Mouse (Mus musculus): ENCODE results near the gene Mrps15. TPM values are rescaled to one million over a fixed set of nuclear protein-coding genes. Genes with fewer than 3 reads are reported as not detected.

Gene Mrps15
- total and polyA plus RNA-seq, 3 experiments, result 91.5 to 157 TPM; not detected in 1

DNA sequence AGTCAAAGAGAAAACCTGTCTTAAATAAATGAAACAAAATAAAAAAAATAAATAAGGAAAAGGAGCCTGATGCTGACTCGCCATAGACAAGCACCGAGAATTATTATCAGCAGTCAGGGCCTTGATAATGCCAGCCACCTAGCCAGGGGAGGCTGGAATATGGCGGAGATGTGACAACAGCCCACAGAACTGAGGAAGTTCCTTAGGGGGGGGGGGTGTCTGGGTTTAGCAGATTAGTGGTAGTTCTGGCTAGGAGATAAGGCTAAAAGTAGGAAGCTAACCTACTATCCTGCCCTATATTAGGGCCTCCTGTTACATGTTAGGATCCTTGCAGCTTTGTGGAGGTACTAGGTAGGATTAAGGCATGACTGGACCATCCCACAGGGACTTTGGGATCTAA lies 18.7 kb upstream of the Mrps15 start (continued):
- TF ChIP-seq SMC3 (IDR thresholded peaks at IDR 0.05; ENCODE audit: low read depth, low read length), result no peak
- TF ChIP-seq KAT2A (conservative IDR thresholded peaks at IDR 0.05; ENCODE audit: low read depth, low read length), result no peak

DNA sequence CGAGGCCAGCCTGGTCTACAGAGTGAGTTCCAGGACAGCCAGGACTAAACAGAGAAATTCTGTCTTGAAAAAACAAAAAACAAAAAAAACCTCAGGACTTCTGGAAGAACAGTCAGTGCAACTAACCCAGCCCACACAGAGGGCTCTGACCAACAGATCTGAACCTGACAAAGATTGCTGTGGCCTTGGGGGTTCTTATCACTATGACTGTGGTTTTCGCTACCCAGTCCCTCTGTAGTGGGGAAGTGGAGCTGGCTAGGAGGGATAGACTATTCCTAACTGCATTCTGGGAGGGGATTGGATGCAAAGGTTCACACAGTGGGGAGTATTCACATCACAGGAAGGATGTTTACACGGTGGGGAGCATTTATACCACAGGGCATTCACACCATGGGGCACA lies 17.7 kb upstream of the Mrps15 start:
- Histone ChIP-seq H3K9me3 (replicated peaks; ENCODE audit: insufficient read depth, low read length) (no peaks in the 10 kb centered on the region), H3K4me1 (ENCODE audit: control insufficient read depth in 1 of 2, insufficient read depth in 2 of 2, low read length in 2 of 2) (peaks cover 12 to 38% of the 10 kb centered on the region in 2 experiments), H3K9ac (ENCODE audit: control insufficient read depth, low read depth, low read length, poor library complexity, severe bottlenecking) (no peak overlapping the region), H3K27ac (ENCODE audit: control insufficient read depth, low read depth, low read length) (no peak overlapping the region), H3K36me3 (ENCODE audit: control insufficient read depth in 1 of 2, insufficient read depth in 2 of 2, low read length in 2 of 2) (peaks cover 0 to 20% of the 10 kb centered on the region in 2 experiments; a peak in 2 of 4 replicates), H3K4me3 (ENCODE audit: control insufficient read depth in 1 of 2, insufficient read depth in 1 of 2, low read depth in 2 of 2, low read length in 2 of 2) (no peak overlapping the region), H3K79me2 (ENCODE audit: control insufficient read depth, insufficient read depth, low read length, poor library complexity) (no peaks in the 10 kb centered on the region), H3K27me3 (ENCODE audit: control insufficient read depth in 1 of 2, insufficient read depth in 2 of 2, low read length in 2 of 2) (no peaks in the 10 kb centered on the region)
- DNase-seq (ENCODE audit: low read depth, low spot score), result peak; percentile 32
- no peak for TF ChIP-seq USF2 (IDR thresholded peaks at IDR 0.05; ENCODE audit: borderline replicate concordance in 1 of 2, insufficient read depth in 1 of 2, low read depth in 1 of 2, low read length in 2 of 2)
- 0 out of 2 replicates have a peak, but pooled peaks have one; percentile 23 for TF ChIP-seq TCF12 (IDR thresholded peaks at IDR 0.05; ENCODE audit: low read depth, low read length)
- TF ChIP-seq ZC3H11A (IDR thresholded peaks at IDR 0.05; ENCODE audit: low read depth, low read length), result no peak
- no peak for TF ChIP-seq CHD1 (IDR thresholded peaks at IDR 0.05; ENCODE audit: low read depth, low read length)
- no peak for TF ChIP-seq MAX (IDR thresholded peaks at IDR 0.05; ENCODE audit: low read length)
- TF ChIP-seq BHLHE40 (IDR thresholded peaks at IDR 0.05; ENCODE audit: borderline replicate concordance, low read depth, low read length), result no peak
- TF ChIP-seq MXI1 (IDR thresholded peaks at IDR 0.05; ENCODE audit: low read depth, low read length), result no peak
- TF ChIP-seq ZMIZ1 (IDR thresholded peaks at IDR 0.05; ENCODE audit: low read depth, low read length), result no peak
- TF ChIP-seq EP300 (IDR thresholded peaks at IDR 0.05; ENCODE audit: low read depth in 1 of 2, low read length in 2 of 2), result peak; percentile 44 to 56; a peak in 3 of 4 replicates
- TF ChIP-seq JUND (IDR thresholded peaks at IDR 0.05; ENCODE audit: low read depth, low read length), result no peak
- TF ChIP-seq ELF1 (IDR thresholded peaks at IDR 0.05; ENCODE audit: low read depth, low read length), result no peak
- TF ChIP-seq GATA1 (IDR thresholded peaks at IDR 0.05; ENCODE audit: low read depth, low read length), result peak; percentile 65
- no peak for TF ChIP-seq SMC3 (IDR thresholded peaks at IDR 0.05; ENCODE audit: low read depth, low read length)
- no peak for TF ChIP-seq HCFC1 (IDR thresholded peaks at IDR 0.05; ENCODE audit: low read depth, low read length)
- TF ChIP-seq SIN3A (IDR thresholded peaks at IDR 0.05; ENCODE audit: low read length), result 0 out of 2 replicates have a peak, but pooled peaks have one; percentile 24
- TF ChIP-seq RCOR1 (IDR thresholded peaks at IDR 0.05; ENCODE audit: low read depth, low read length), result peak; percentile 95
- TF ChIP-seq TAL1 (IDR thresholded peaks at IDR 0.05; ENCODE audit: low read length), result no peak

DNA sequence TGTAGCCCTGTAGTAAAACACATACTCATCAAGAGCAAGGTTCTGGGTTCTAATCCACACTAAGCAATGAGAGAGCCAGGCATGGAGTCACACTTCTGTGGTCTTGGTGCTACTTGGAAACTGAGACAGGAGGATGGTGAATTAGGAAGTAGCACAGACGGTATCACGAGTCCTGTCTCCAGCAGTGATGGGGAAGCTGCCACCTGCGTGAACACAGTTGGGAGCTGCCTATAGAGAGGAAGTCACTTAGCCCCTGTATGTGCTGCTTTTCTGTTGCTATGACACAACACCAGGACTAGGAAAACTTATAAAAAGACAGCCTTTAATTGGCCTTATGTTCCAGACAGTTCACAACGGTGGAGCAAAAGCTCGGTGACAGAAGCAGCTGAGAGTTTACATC lies 16.0 kb upstream of the Mrps15 start:
- no peaks in the 10 kb centered on the region for H3K79me2 ChIP-seq (ENCODE audit: control insufficient read depth, insufficient read depth, low read length, poor library complexity)
- peaks cover 9 to 30% of the 10 kb centered on the region in 2 experiments for H3K4me1 ChIP-seq (ENCODE audit: control insufficient read depth in 1 of 2, insufficient read depth in 2 of 2, low read length in 2 of 2)
- H3K9me3 ChIP-seq (replicated peaks; ENCODE audit: insufficient read depth, low read length), result no peaks in the 10 kb centered on the region
- H3K27ac ChIP-seq (ENCODE audit: control insufficient read depth, low read depth, low read length), result no peak overlapping the region
- peak; percentile 61 for DNase-seq (ENCODE audit: low read depth, low spot score)
- H3K4me3 ChIP-seq (ENCODE audit: control insufficient read depth in 1 of 2, insufficient read depth in 1 of 2, low read depth in 2 of 2, low read length in 2 of 2), result no peak overlapping the region
- H3K27me3 ChIP-seq (ENCODE audit: control insufficient read depth in 1 of 2, insufficient read depth in 2 of 2, low read length in 2 of 2), result no peaks in the 10 kb centered on the region
- peaks cover 0 to 16% of the 10 kb centered on the region in 2 experiments; a peak in 2 of 4 replicates for H3K36me3 ChIP-seq (ENCODE audit: control insufficient read depth in 1 of 2, insufficient read depth in 2 of 2, low read length in 2 of 2)
- H3K9ac ChIP-seq (ENCODE audit: control insufficient read depth, low read depth, low read length, poor library complexity, severe bottlenecking), result no peak overlapping the region
- TF ChIP-seq RAD21 (IDR thresholded peaks at IDR 0.05; ENCODE audit: low read depth, low read length) (no peak), MAX (IDR thresholded peaks at IDR 0.05; ENCODE audit: low read length) (no peak), NELFE (IDR thresholded peaks at IDR 0.05; ENCODE audit: low read depth, low read length) (no peak), ELF1 (IDR thresholded peaks at IDR 0.05; ENCODE audit: low read depth, low read length) (no peak), NRF1 (IDR thresholded peaks at IDR 0.05; ENCODE audit: insufficient read depth, low read depth, low read length, poor library complexity, severe bottlenecking) (no peak), CTCF (IDR thresholded peaks at IDR 0.05 in 2 of 3, conservative IDR thresholded peaks at IDR 0.05 in 1 of 3; ENCODE audit: control insufficient read depth in 1 of 3, insufficient read depth in 1 of 3, low read depth in 2 of 3, low read length in 3 of 3, poor library complexity in 1 of 3, severe bottlenecking in 1 of 3) (no peak), CHD2 (IDR thresholded peaks at IDR 0.05; ENCODE audit: low read length) (no peak), UBTF (IDR thresholded peaks at IDR 0.05; ENCODE audit: borderline replicate concordance, insufficient read depth, low read depth, low read length) (no peak), TCF12 (IDR thresholded peaks at IDR 0.05; ENCODE audit: low read depth, low read length) (no peak), MAFK (IDR thresholded peaks at IDR 0.05; ENCODE audit: borderline replicate concordance, low read depth, low read length) (no peak), ZNF384 (IDR thresholded peaks at IDR 0.05; ENCODE audit: low read depth, low read length) (no peak), MXI1 (IDR thresholded peaks at IDR 0.05; ENCODE audit: low read depth, low read length) (no peak), POLR2AphosphoS5 (IDR thresholded peaks at IDR 0.05; ENCODE audit: borderline replicate concordance, low read depth, low read length) (no peak), MAZ (IDR thresholded peaks at IDR 0.05; ENCODE audit: low read depth, low read length) (no peak), KAT2A (conservative IDR thresholded peaks at IDR 0.05; ENCODE audit: low read depth, low read length) (no peak), CHD1 (IDR thresholded peaks at IDR 0.05; ENCODE audit: low read depth, low read length) (no peak), TBP (IDR thresholded peaks at IDR 0.05; ENCODE audit: low read depth, low read length) (no peak)

All from MEL (cell line).